Mouse (Mus musculus) heart, postnatal 0 days (tissue): ENCODE results near the gene Aarsd1.

Experiments used
- CTCF ChIP-seq: IDR thresholded peaks from 2 replicates; pipeline ENCODE4 v1.5.1; 2016; ENCODE audit warnings: antibody characterized with exemption, control low read depth, low read depth
- EP300 ChIP-seq: IDR thresholded peaks from 2 replicates; pipeline ENCODE4 v1.6.1; 2016; ENCODE audit warnings: antibody characterized with exemption, low read depth

DNA sequence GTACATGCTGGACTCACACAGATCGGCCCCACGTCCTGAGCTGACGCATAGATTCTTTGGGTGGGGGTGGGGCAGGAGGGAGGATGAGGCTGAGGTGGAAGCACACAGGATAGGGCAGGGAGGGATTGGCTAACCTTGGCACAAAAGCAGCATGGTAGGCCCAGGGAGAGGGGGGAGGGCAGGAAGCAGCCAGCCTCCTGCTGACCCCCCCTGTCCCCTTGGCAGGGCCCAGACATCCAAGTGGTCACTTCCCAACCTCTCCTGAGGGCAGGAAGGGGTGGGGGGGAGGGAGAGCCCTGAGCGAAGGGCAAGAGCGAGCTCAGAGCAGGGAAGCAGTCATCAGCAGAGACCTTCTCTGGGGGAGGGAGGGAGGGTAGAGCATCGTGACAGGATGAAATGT, 42.3 kb upstream of the Aarsd1 start:
- TF ChIP-seq CTCF (no peak), EP300 (no peak)
